In the genomic region with DNA sequence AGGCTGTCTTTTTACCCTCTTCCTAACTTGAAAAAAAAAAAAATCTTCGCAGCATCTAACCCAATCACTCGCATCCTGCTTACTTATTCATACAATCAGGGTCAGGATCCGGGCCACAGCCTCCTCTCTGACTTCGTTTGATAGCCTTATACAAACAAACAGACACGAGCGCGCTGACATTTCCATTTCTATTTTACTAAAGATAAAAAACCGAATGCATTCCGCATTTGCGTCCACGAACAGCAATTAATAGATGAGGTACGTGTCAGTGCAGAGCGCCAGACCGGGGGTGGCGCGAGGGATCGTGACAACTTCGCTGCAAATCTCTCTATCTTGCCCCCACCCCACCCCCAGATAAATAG, we compare ENCODE assay signal across 8 mouse cellular contexts. TPM values are rescaled to one million over a fixed set of nuclear protein-coding genes. Genes with fewer than 3 reads are reported as not detected.
DNase-seq lines count a peak whose midpoint lies in the region; ATAC-seq and TF ChIP-seq lines count a peak whose summit lies in the region.

A gene (minus strand): TSS at position 248 of the 362 bp plus-strand sequence.

- H3K79me3 ChIP-seq in C2C12 (ENCODE audit: low read depth): no peaks in the 10 kb centered on the region

- H3K4me1 ChIP-seq in embryonic fibroblast, embryonic 13.5 days (ENCODE audit: control insufficient read depth, insufficient read depth, low read length): no peaks in the 10 kb centered on the region; the same call in 1 of the 2 replicates
- no peaks in the 10 kb centered on the region for H3K4me1 ChIP-seq in hindbrain, postnatal 0 days (ENCODE audit: insufficient read depth, low read length)
- 0 out of 2 replicates have a peak, but pooled peaks cover 3% of the 10 kb centered on the region for H3K4me1 ChIP-seq in liver, embryonic 12.5 days
- H3K4me1 ChIP-seq in neural tube, embryonic 15.5 days: peaks cover 19% of the 10 kb centered on the region

- peak within 1 kb of the TSS; percentile 84 for H3K27ac ChIP-seq in embryonic fibroblast, embryonic 13.5 days (ENCODE audit: insufficient read depth, low read length)
- H3K27ac ChIP-seq in hindbrain, postnatal 0 days: peak within 1 kb of the TSS; percentile 64
- H3K27ac ChIP-seq in liver, embryonic 12.5 days: no peak within 1 kb of the TSS
- peak within 1 kb of the TSS; percentile 54 for H3K27ac ChIP-seq in neural tube, embryonic 15.5 days (replicated peaks)

- under 1% methylated on average over 18 of the region's 18 CpGs for WGBS in hindbrain, postnatal 0 days
- WGBS in liver, embryonic 12.5 days (ENCODE audit: insufficient replicate concordance): 2% methylated on average over 18 of the region's 18 CpGs
- under 1% methylated on average over 18 of the region's 18 CpGs for WGBS in neural tube, embryonic 15.5 days

- no peaks in the 10 kb centered on the region for H3K9me3 ChIP-seq in hindbrain, postnatal 0 days (ENCODE audit: low read length)
- no peaks in the 10 kb centered on the region for H3K9me3 ChIP-seq in liver, embryonic 12.5 days (replicated peaks)
- H3K9me3 ChIP-seq in neural tube, embryonic 15.5 days (replicated peaks): no peaks in the 10 kb centered on the region

- H3K4me2 ChIP-seq in hindbrain, postnatal 0 days (ENCODE audit: low read depth, low read length): peak within 1 kb of the TSS; percentile 99
- H3K4me2 ChIP-seq in liver, embryonic 12.5 days: peak within 1 kb of the TSS; percentile 72
- H3K4me2 ChIP-seq in neural tube, embryonic 15.5 days: peak within 1 kb of the TSS; percentile 98

- peak within 1 kb of the TSS; percentile 11 for H3K4me3 ChIP-seq in C2C12 (ENCODE audit: insufficient read depth, poor library complexity, severe bottlenecking)
- H3K4me3 ChIP-seq in embryonic fibroblast, embryonic 13.5 days (ENCODE audit: insufficient read depth, low read length): peak within 1 kb of the TSS; percentile 80
- H3K4me3 ChIP-seq in hindbrain, postnatal 0 days (ENCODE audit: low read length): peak within 1 kb of the TSS; percentile 72
- H3K4me3 ChIP-seq in liver, embryonic 12.5 days: peak within 1 kb of the TSS; percentile 53
- H3K4me3 ChIP-seq in neural tube, embryonic 15.5 days (replicated peaks): peak within 1 kb of the TSS; percentile 69

- ATAC-seq in hindbrain, postnatal 0 days: peak; percentile 41
- ATAC-seq in liver, embryonic 12.5 days: no peak
- peak; percentile 43 for ATAC-seq in neural tube, embryonic 15.5 days (ENCODE audit: low FRiP score)
- no peak for ATAC-seq in monocyte, adult 5-6 weeks (replicated peaks; ENCODE audit: insufficient number of reproducible peaks, low FRiP score, low TSS enrichment, poor library complexity, severe bottlenecking)

- H3K36me3 ChIP-seq in C2C12 (ENCODE audit: control insufficient read depth, insufficient read depth): no peaks in the 10 kb centered on the region
- H3K36me3 ChIP-seq in hindbrain, postnatal 0 days (ENCODE audit: insufficient read depth, low read length): no peaks in the 10 kb centered on the region
- H3K36me3 ChIP-seq in liver, embryonic 12.5 days: no peaks in the 10 kb centered on the region
- H3K36me3 ChIP-seq in neural tube, embryonic 15.5 days: no peaks in the 10 kb centered on the region

- peak; percentile 42 for DNase-seq in adrenal gland, adult 2 months
- DNase-seq in adrenal gland, postnatal 25 days: no peak
- peak; percentile 40 for DNase-seq in hindbrain, postnatal 0 days (ENCODE audit: low spot score)

- peak within 1 kb of the TSS; percentile 63 for H3ac ChIP-seq in C2C12 (ENCODE audit: control insufficient read depth, insufficient read length, low read depth)

- peak within 1 kb of the TSS; percentile 67 for H3K9ac ChIP-seq in hindbrain, postnatal 0 days (replicated peaks; ENCODE audit: low read length)
- no peak within 1 kb of the TSS for H3K9ac ChIP-seq in liver, embryonic 12.5 days
- H3K9ac ChIP-seq in neural tube, embryonic 15.5 days (replicated peaks): peak within 1 kb of the TSS; percentile 74

- TF ChIP-seq POLR2A in embryonic fibroblast, embryonic 13.5 days (IDR thresholded peaks at IDR 0.05; ENCODE audit: low read depth, low read length): no peak; the same call in 1 of the 2 replicates

- no peak for TF ChIP-seq CTCF in C2C12 (IDR thresholded peaks at IDR 0.05; ENCODE audit: control insufficient read depth, insufficient read depth, insufficient read length)
- no peak for TF ChIP-seq CTCF in embryonic fibroblast, embryonic 13.5 days (IDR thresholded peaks at IDR 0.05; ENCODE audit: borderline replicate concordance, insufficient read depth, low read length)
- TF ChIP-seq CTCF in hindbrain, postnatal 0 days (IDR thresholded peaks at IDR 0.05; ENCODE audit: low read depth): no peak

- H3K27me3 ChIP-seq in C2C12 (ENCODE audit: control insufficient read depth, insufficient read depth, insufficient read length): peaks cover 14% of the 10 kb centered on the region
- no peaks in the 10 kb centered on the region for H3K27me3 ChIP-seq in hindbrain, postnatal 0 days (ENCODE audit: insufficient read depth, low read length)
- peaks cover 38% of the 10 kb centered on the region for H3K27me3 ChIP-seq in liver, embryonic 12.5 days (replicated peaks)
- peaks cover 20% of the 10 kb centered on the region for H3K27me3 ChIP-seq in neural tube, embryonic 15.5 days (replicated peaks)

- no peaks in the 10 kb centered on the region for H3K79me2 ChIP-seq in C2C12 (ENCODE audit: control insufficient read depth, insufficient read depth)

TF ChIP-seq in C2C12, 6 proteins besides CTCF, POLR2A, EP300 and RAD21:
- TF ChIP-seq USF1 (IDR thresholded peaks at IDR 0.05; ENCODE audit: low read depth): no peak
- TF ChIP-seq MYOD1 (IDR thresholded peaks at IDR 0.05; ENCODE audit: control insufficient read depth, insufficient read length, low read depth): no peak
- no peak for TF ChIP-seq FOSL1 (IDR thresholded peaks at IDR 0.05; ENCODE audit: insufficient read depth, low read length, poor library complexity, severe bottlenecking)
- no peak for TF ChIP-seq MAX (IDR thresholded peaks at IDR 0.05)
- TF ChIP-seq MYOG (IDR thresholded peaks at IDR 0.05; ENCODE audit: control insufficient read depth, extremely low read depth, insufficient read length): no peak
- TF ChIP-seq CEBPB (IDR thresholded peaks at IDR 0.05; ENCODE audit: low read depth): no peak

RNA-seq across cellular contexts. Expression of the gene that starts here (rescaled TPM):
- total RNA-seq in adrenal gland, adult 2 months (2021): 1 to 10 TPM; 2.5 to 2.6 TPM
- polyA plus RNA-seq in adrenal gland, adult 2 months (2012; rRNA removed): 0.51 and 0.84 TPM in 2 replicates
- total RNA-seq in adrenal gland, postnatal 25 days (2021): 2.1 and 2.5 TPM in 2 replicates
- 0.01 TPM for polyA plus RNA-seq in C2C12 (2012; fragmentation: generic; extraction: Trizol)
- polyA plus RNA-seq in embryonic fibroblast, embryonic 13.5 days (2011; ENCODE audit: insufficient read length, low read depth, missing spikeins): 30.4 and 87.0 TPM in 2 replicates
- 5.9 and 7.4 TPM in 2 replicates for total RNA-seq in hindbrain, postnatal 0 days (2014; rRNA removed)
- polyA plus RNA-seq in hindbrain, postnatal 0 days (2015; fragmentation: Nextera tagmentation; extraction: Ambion mirVana): 2.4 and 2.8 TPM in 2 replicates
- 0.35 and 0.44 TPM in 2 replicates for polyA plus RNA-seq in liver, embryonic 12.5 days (2016; fragmentation: Nextera tagmentation; extraction: Ambion mirVana)
- polyA plus RNA-seq in neural tube, embryonic 15.5 days (2015; fragmentation: Nextera tagmentation; extraction: Ambion mirVana): 3.0 and 3.1 TPM in 2 replicates
- total RNA-seq in monocyte, adult 5-6 weeks (2017): not detected in 3 replicates

Comparison
In these comparisons a context has a peak if more than half of its experiments do, and no peak if none do; other contexts are left out.
1. H3K4me3 ChIP-seq: peak in every context shown above with its lines; median percentile 80 in embryonic fibroblast, embryonic 13.5 days; 72 in hindbrain, postnatal 0 days; 69 in neural tube, embryonic 15.5 days; 53 in liver, embryonic 12.5 days; 11 in C2C12.
2. ATAC-seq: peak in hindbrain, postnatal 0 days (single experiment) and neural tube, embryonic 15.5 days (single experiment); none in liver, embryonic 12.5 days (single experiment) and monocyte, adult 5-6 weeks (single experiment).
3. Peak in every context shown above with its lines, with median percentiles within 50 percentile points of each other: H3K4me2 ChIP-seq.